Mouse (Mus musculus) hindbrain, embryonic 13.5 days (tissue): ENCODE measurements at regions not wholly inside any gene's neighbourhood (a gene's known extent, or its start where the extent isn't known, plus 50 kb on each side); places are given as distances from the start of the nearest gene placed in this dataset.

Experiments
- ATAC-seq: fragments of 200-750 bp; cut with Nextera tagmentation; 2 replicates; pipeline ENCODE4 v1.8.0; 2017; ENCODE audit warnings: moderate TSS enrichment; ENCODE audit not compliant: low FRiP score
- H3K27ac ChIP-seq: fragments of 300-500 bp; sonication (generic); 2 replicates; pipeline ENCODE4 v1.5.1; 2015; ENCODE audit warnings: inconsistent platforms, mild to moderate bottlenecking, moderate library complexity
- H3K27me3 ChIP-seq: fragments of 300-500 bp; sonication (generic); 2 replicates; pipeline ENCODE4 v1.6.1; 2015; ENCODE audit warnings: mild to moderate bottlenecking, inconsistent platforms
- H3K36me3 ChIP-seq: fragments of 300-500 bp; sonication (generic); 2 replicates; pipeline ENCODE4 v1.6.1; 2015; ENCODE audit warnings: mild to moderate bottlenecking, inconsistent platforms
- H3K4me1 ChIP-seq: fragments of 300-500 bp; sonication (generic); replicated peaks from 2 replicates; pipeline ENCODE4 v1.6.1; 2015; ENCODE audit warnings: inconsistent platforms
- H3K4me2 ChIP-seq: fragments of 300-500 bp; sonication (generic); 2 replicates; pipeline ENCODE4 v1.6.1; 2015; ENCODE audit warnings: inconsistent platforms, mild to moderate bottlenecking, moderate library complexity
- H3K4me3 ChIP-seq: fragments of 300-500 bp; sonication (generic); 2 replicates; pipeline ENCODE4 v1.5.1; 2015; ENCODE audit warnings: mild to moderate bottlenecking, inconsistent platforms
- H3K9ac ChIP-seq: fragments of 300-500 bp; sonication (generic); 2 replicates; pipeline ENCODE4 v1.6.1; 2015; ENCODE audit warnings: mild to moderate bottlenecking, inconsistent platforms
- H3K9me3 ChIP-seq: fragments of 300-500 bp; sonication (generic); 2 replicates; pipeline ENCODE4 v1.6.1; 2016; ENCODE audit warnings: inconsistent platforms
- WGBS: fragments of 180-500 bp; shearing (Covaris S2); methylation state at CpG from one replicate; pipeline ENCODE4 v1.1.7; 2015; 5-methylcytosine and 5-hydroxymethylcytosine counted together

GRCm38 (mm10) chr8:34397583-34398411, 286.3 kb upstream of the Gm10131 start:
- H3K4me1 ChIP-seq = peaks cover 44% of the 10 kb centered on the region
- 21% methylated on average over 21 of the region's 23 CpGs for WGBS
- H3K4me2 ChIP-seq = peak overlapping the region; percentile 9
- no peaks in the 10 kb centered on the region for H3K36me3 ChIP-seq
- no peaks in the 10 kb centered on the region for H3K9me3 ChIP-seq
- no peaks in the 10 kb centered on the region for H3K27me3 ChIP-seq
- peak overlapping the region; percentile 9; the same call in 1 of the 2 replicates for H3K9ac ChIP-seq
- peak; percentile 66 for ATAC-seq
- peak overlapping the region; percentile 81 for H3K27ac ChIP-seq
- H3K4me3 ChIP-seq = no peak overlapping the region

- 49% methylated on average over 4 of the region's 4 CpGs for whole genome bisulfite sequencing
- H3K9me3 ChIP-seq = no peaks in the 10 kb centered on the region
- peak overlapping the region; percentile 9 for H3K4me2 ChIP-seq
- no peaks in the 10 kb centered on the region for H3K27me3 ChIP-seq
- peaks cover 50% of the 10 kb centered on the region for H3K4me1 ChIP-seq
- no peak overlapping the region for H3K4me3 ChIP-seq
- ATAC-seq = no peak
- no peaks in the 10 kb centered on the region for H3K36me3 ChIP-seq
- H3K9ac ChIP-seq = peak overlapping the region; percentile 9; the same call in 1 of the 2 replicates
- peak overlapping the region; percentile 81 for H3K27ac ChIP-seq
These were observed 285.7 kb upstream of the Gm10131 start for GRCm38 (mm10) chr8:34397225-34397582.

- H3K27me3 ChIP-seq = no peaks in the 10 kb centered on the region
- no peaks in the 10 kb centered on the region for H3K9me3 ChIP-seq
- no peak overlapping the region for H3K4me2 ChIP-seq
- no peak for ATAC-seq
- no peak overlapping the region for H3K9ac ChIP-seq
- H3K36me3 ChIP-seq = no peaks in the 10 kb centered on the region
- peaks cover 47% of the 10 kb centered on the region for H3K4me1 ChIP-seq
- H3K27ac ChIP-seq = peak overlapping the region; percentile 85
- WGBS = 75% methylated on average over 15 of the region's 15 CpGs
- H3K4me3 ChIP-seq = no peak overlapping the region
These were observed 281.7 kb upstream of the Gm10131 start for GRCm38 (mm10) chr8:34392981-34393828.

GRCm38 (mm10) chr8:34392208-34392980, 280.9 kb upstream of the Gm10131 start:
- Histone ChIP-seq H3K27ac (peak overlapping the region; percentile 85), H3K4me2 (no peak overlapping the region), H3K36me3 (no peaks in the 10 kb centered on the region), H3K4me1 (peaks cover 39% of the 10 kb centered on the region), H3K4me3 (no peak overlapping the region), H3K9ac (0 out of 2 replicates have a peak overlapping the region, but pooled peaks have one; percentile 10), H3K27me3 (no peaks in the 10 kb centered on the region), H3K9me3 (no peaks in the 10 kb centered on the region)
- ATAC-seq = peak; percentile 72
- WGBS = 44% methylated on average over 14 of the region's 14 CpGs

GRCm38 (mm10) chr8:34385806-34386439, 274.4 kb upstream of the Gm10131 start:
- Histone ChIP-seq H3K27ac (no peak overlapping the region; the same call in 1 of the 2 replicates), H3K9ac (no peak overlapping the region), H3K36me3 (no peaks in the 10 kb centered on the region), H3K4me1 (peaks cover 26% of the 10 kb centered on the region), H3K4me3 (no peak overlapping the region), H3K4me2 (no peak overlapping the region), H3K27me3 (no peaks in the 10 kb centered on the region), H3K9me3 (no peaks in the 10 kb centered on the region)
- 37% methylated on average over 10 of the region's 10 CpGs for whole genome bisulfite sequencing
- peak; percentile 83 for ATAC-seq

GRCm38 (mm10) chr8:34380615-34381014, 269.1 kb upstream of the Gm10131 start:
- no peaks in the 10 kb centered on the region for H3K9me3 ChIP-seq
- WGBS = 21% methylated on average over 19 of the region's 19 CpGs
- H3K4me2 ChIP-seq = peak overlapping the region; percentile 24
- H3K4me1 ChIP-seq = peaks cover 38% of the 10 kb centered on the region
- no peaks in the 10 kb centered on the region for H3K27me3 ChIP-seq
- no peak for ATAC-seq
- H3K27ac ChIP-seq = peak overlapping the region; percentile 45; the same call in 1 of the 2 replicates
- no peak overlapping the region for H3K9ac ChIP-seq
- H3K4me3 ChIP-seq = no peak overlapping the region
- H3K36me3 ChIP-seq = no peaks in the 10 kb centered on the region

GRCm38 (mm10) chr8:34377154-34377553, 265.6 kb upstream of the Gm10131 start:
- Histone ChIP-seq H3K4me2 (no peak overlapping the region), H3K27ac (peak overlapping the region; percentile 82), H3K9me3 (no peaks in the 10 kb centered on the region), H3K4me1 (peaks cover 55% of the 10 kb centered on the region), H3K36me3 (no peaks in the 10 kb centered on the region), H3K9ac (no peak overlapping the region), H3K27me3 (no peaks in the 10 kb centered on the region), H3K4me3 (no peak overlapping the region)
- 11% methylated on average over 3 of the region's 3 CpGs for WGBS
- ATAC-seq = peak; percentile 81

GRCm38 (mm10) chr8:34374242-34374641, 262.7 kb upstream of the Gm10131 start:
- no peaks in the 10 kb centered on the region for H3K36me3 ChIP-seq
- 89% methylated on average over 9 of the region's 9 CpGs for WGBS
- peak overlapping the region; percentile 40; the same call in 1 of the 2 replicates for H3K27ac ChIP-seq
- no peaks in the 10 kb centered on the region for H3K9me3 ChIP-seq
- H3K4me3 ChIP-seq = no peak overlapping the region
- H3K9ac ChIP-seq = no peak overlapping the region
- peaks cover 52% of the 10 kb centered on the region for H3K4me1 ChIP-seq
- H3K27me3 ChIP-seq = no peaks in the 10 kb centered on the region
- no peak overlapping the region for H3K4me2 ChIP-seq
- no peak for ATAC-seq

GRCm38 (mm10) chr8:34372666-34372980, 261.1 kb upstream of the Gm10131 start:
- H3K4me2 ChIP-seq = no peak overlapping the region
- H3K9ac ChIP-seq = no peak overlapping the region
- no peaks in the 10 kb centered on the region for H3K36me3 ChIP-seq
- no peak for ATAC-seq
- no peak overlapping the region for H3K4me3 ChIP-seq
- peaks cover 47% of the 10 kb centered on the region for H3K4me1 ChIP-seq
- no peaks in the 10 kb centered on the region for H3K9me3 ChIP-seq
- 0 out of 2 replicates have a peak overlapping the region, but pooled peaks have one; percentile 30 for H3K27ac ChIP-seq
- 51% methylated on average over 6 of the region's 6 CpGs for WGBS
- H3K27me3 ChIP-seq = no peaks in the 10 kb centered on the region

- Histone ChIP-seq H3K9ac (no peak overlapping the region), H3K4me1 (peaks cover 42% of the 10 kb centered on the region)
- 71% methylated on average over 17 of the region's 17 CpGs for WGBS
These were observed 260.6 kb upstream of the Gm10131 start for GRCm38 (mm10) chr8:34371973-34372665.

GRCm38 (mm10) chr8:34371391-34371790, 259.9 kb upstream of the Gm10131 start:
- Histone ChIP-seq H3K4me1 (peaks cover 37% of the 10 kb centered on the region), H3K27ac (peak overlapping the region; percentile 79), H3K4me3 (no peak overlapping the region), H3K9ac (no peak overlapping the region), H3K4me2 (no peak overlapping the region), H3K36me3 (no peaks in the 10 kb centered on the region), H3K9me3 (no peaks in the 10 kb centered on the region), H3K27me3 (no peaks in the 10 kb centered on the region)
- WGBS = 53% methylated on average over 5 of the region's 5 CpGs
- 0 out of 2 replicates have a peak, but pooled peaks have one; percentile 15 for ATAC-seq

More at GRCm38 (mm10) chr8:34371973-34372665, 260.6 kb upstream of the Gm10131 start:
- ATAC-seq = no peak
- Histone ChIP-seq H3K4me2 (no peak overlapping the region), H3K27me3 (no peaks in the 10 kb centered on the region), H3K27ac (peak overlapping the region; percentile 79; the same call in 1 of the 2 replicates), H3K36me3 (no peaks in the 10 kb centered on the region), H3K4me3 (no peak overlapping the region), H3K9me3 (no peaks in the 10 kb centered on the region)
